In genomic region chr12:109845602-109845906, GRCm38 (mm10) we compare ENCODE assay signal across 9 mouse cellular contexts.
A peak's percentile ranks its signal among the peaks of the same experiment; 100 is the strongest.
DNase-seq lines count a peak whose midpoint lies in the region; ATAC-seq lines count a peak whose summit lies in the region.
"Had no signal": no experiment of that assay in that cellular context is flagged by ENCODE, and none has a peak within 500 bp of the region (broad histone marks: within the 10 kb centered on the region; RNA-seq: fewer than 3 reads in every experiment).

No protein-coding gene starts in this region.

- no peaks in the 10 kb centered on the region for H3K9me3 ChIP-seq in intestine, embryonic 14.5 days (ENCODE audit: control insufficient read depth, low read length)
- no peaks in the 10 kb centered on the region for H3K9me3 ChIP-seq in intestine, embryonic 15.5 days
- no peaks in the 10 kb centered on the region for H3K9me3 ChIP-seq in midbrain, embryonic 12.5 days
- no peaks in the 10 kb centered on the region for H3K9me3 ChIP-seq in midbrain, embryonic 15.5 days
- H3K9me3 ChIP-seq in stomach, embryonic 15.5 days, result no peaks in the 10 kb centered on the region
- H3K9me3 ChIP-seq: heart, embryonic 15.5 days had no signal

- H3K4me3 ChIP-seq in intestine, embryonic 14.5 days (ENCODE audit: low read depth, low read length), result no peak overlapping the region
- no peak overlapping the region for H3K4me3 ChIP-seq in intestine, embryonic 15.5 days (replicated peaks)
- no peak overlapping the region for H3K4me3 ChIP-seq in midbrain, embryonic 12.5 days
- no peak overlapping the region for H3K4me3 ChIP-seq in midbrain, embryonic 15.5 days
- no peak overlapping the region for H3K4me3 ChIP-seq in stomach, embryonic 15.5 days (replicated peaks)
- H3K4me3 ChIP-seq: heart, embryonic 15.5 days had no signal

- H3K27me3 ChIP-seq in intestine, embryonic 14.5 days (replicated peaks; ENCODE audit: control insufficient read depth, insufficient read depth, low read length), result no peaks in the 10 kb centered on the region
- H3K27me3 ChIP-seq in intestine, embryonic 15.5 days (replicated peaks), result no peaks in the 10 kb centered on the region
- 0 out of 2 replicates have a peak, but pooled peaks cover 3% of the 10 kb centered on the region for H3K27me3 ChIP-seq in midbrain, embryonic 12.5 days
- H3K27me3 ChIP-seq in midbrain, embryonic 15.5 days (replicated peaks), result no peaks in the 10 kb centered on the region
- H3K27me3 ChIP-seq in stomach, embryonic 15.5 days (replicated peaks), result no peaks in the 10 kb centered on the region
- H3K27me3 ChIP-seq: heart, embryonic 15.5 days had no signal

- DNase-seq in adrenal gland, adult 2 months, result peak; percentile 7
- DNase-seq in adrenal gland, adult 8-10 months, result no peak
- no peak for DNase-seq in intestine, embryonic 14.5 days (ENCODE audit: low spot score)
- DNase-seq in thymus, postnatal 25 days, result no peak

- H3K4me2 ChIP-seq in intestine, embryonic 14.5 days (ENCODE audit: low read length), result no peak overlapping the region
- no peak overlapping the region for H3K4me2 ChIP-seq in intestine, embryonic 15.5 days (replicated peaks)
- H3K4me2 ChIP-seq in midbrain, embryonic 12.5 days (replicated peaks), result no peak overlapping the region
- no peak overlapping the region for H3K4me2 ChIP-seq in midbrain, embryonic 15.5 days
- no peak overlapping the region for H3K4me2 ChIP-seq in stomach, embryonic 15.5 days
- H3K4me2 ChIP-seq: heart, embryonic 15.5 days had no signal

- no peaks in the 10 kb centered on the region for H3K36me3 ChIP-seq in intestine, embryonic 14.5 days (ENCODE audit: control insufficient read depth, insufficient read depth, low read length)
- H3K36me3 ChIP-seq in intestine, embryonic 15.5 days, result no peaks in the 10 kb centered on the region
- H3K36me3 ChIP-seq in midbrain, embryonic 12.5 days, result no peaks in the 10 kb centered on the region
- H3K36me3 ChIP-seq in midbrain, embryonic 15.5 days (replicated peaks), result no peaks in the 10 kb centered on the region
- no peaks in the 10 kb centered on the region for H3K36me3 ChIP-seq in stomach, embryonic 15.5 days
- H3K36me3 ChIP-seq: heart, embryonic 15.5 days had no signal

- H3K4me1 ChIP-seq in intestine, embryonic 14.5 days (replicated peaks; ENCODE audit: control insufficient read depth, insufficient read depth, low read length), result peaks cover 10% of the 10 kb centered on the region
- no peaks in the 10 kb centered on the region for H3K4me1 ChIP-seq in intestine, embryonic 15.5 days (replicated peaks)
- peaks cover 15% of the 10 kb centered on the region for H3K4me1 ChIP-seq in midbrain, embryonic 12.5 days
- H3K4me1 ChIP-seq in midbrain, embryonic 15.5 days, result peaks cover 3% of the 10 kb centered on the region
- H3K4me1 ChIP-seq in stomach, embryonic 15.5 days, result 0 out of 2 replicates have a peak, but pooled peaks cover 7% of the 10 kb centered on the region

- 0 out of 2 replicates have a peak, but pooled peaks have one; percentile 36 for ATAC-seq in intestine, embryonic 14.5 days (replicated peaks; ENCODE audit: low FRiP score, low TSS enrichment, low read depth)
- ATAC-seq in intestine, embryonic 15.5 days, result no peak
- ATAC-seq in midbrain, embryonic 12.5 days (ENCODE audit: low FRiP score, low read depth), result peak; percentile 41; the same call in 1 of the 2 replicates
- ATAC-seq in midbrain, embryonic 15.5 days (replicated peaks), result no peak
- ATAC-seq in stomach, embryonic 15.5 days (ENCODE audit: insufficient read depth, low FRiP score, low read depth), result no peak

- 56% methylated on average over 5 of the region's 5 CpGs for WGBS in intestine, embryonic 14.5 days
- 51% methylated on average over 5 of the region's 5 CpGs for WGBS in intestine, embryonic 15.5 days
- 36% methylated on average over 5 of the region's 5 CpGs for WGBS in midbrain, embryonic 12.5 days
- 14% methylated on average over 5 of the region's 5 CpGs for WGBS in midbrain, embryonic 15.5 days
- 48% methylated on average over 5 of the region's 5 CpGs for WGBS in stomach, embryonic 15.5 days

- no peak overlapping the region for H3K9ac ChIP-seq in intestine, embryonic 14.5 days (ENCODE audit: low read length)
- no peak overlapping the region for H3K9ac ChIP-seq in intestine, embryonic 15.5 days
- no peak overlapping the region for H3K9ac ChIP-seq in midbrain, embryonic 12.5 days (replicated peaks)
- no peak overlapping the region for H3K9ac ChIP-seq in midbrain, embryonic 15.5 days
- no peak overlapping the region for H3K9ac ChIP-seq in stomach, embryonic 15.5 days
- H3K9ac ChIP-seq: heart, embryonic 15.5 days had no signal

- H3K27ac ChIP-seq in intestine, embryonic 14.5 days (ENCODE audit: low read depth), result no peak overlapping the region
- no peak overlapping the region for H3K27ac ChIP-seq in intestine, embryonic 15.5 days
- no peak overlapping the region; the same call in 1 of the 2 replicates for H3K27ac ChIP-seq in midbrain, embryonic 12.5 days (replicated peaks)
- no peak overlapping the region for H3K27ac ChIP-seq in midbrain, embryonic 15.5 days
- peak overlapping the region; percentile 36; the same call in 1 of the 2 replicates for H3K27ac ChIP-seq in stomach, embryonic 15.5 days
- H3K27ac ChIP-seq: heart, embryonic 15.5 days had no signal

Comparison
In these comparisons a context has a peak if more than half of its experiments do, and no peak if none do; other contexts are left out.
1. ATAC-seq: peak in intestine, embryonic 14.5 days (single experiment) and midbrain, embryonic 12.5 days (single experiment); none in intestine, embryonic 15.5 days (single experiment), midbrain, embryonic 15.5 days (single experiment) and stomach, embryonic 15.5 days (single experiment).